Mouse (Mus musculus) layer of hippocampus, adult 2 months (tissue): ENCODE measurements around the gene Ikzf4. TPM values are rescaled to one million over a fixed set of nuclear protein-coding genes. Genes with fewer than 3 reads are reported as not detected.

Experiments
- DNase-seq, 2 experiments: peaks; one replicate each; pipeline ENCODE4 v3.0.0; 2022; ENCODE audit warnings: low spot score in 2 of 2
- H3K27ac ChIP-seq: fragments of 200-600 bp; 2 replicates; pipeline ENCODE4 v1.8.1; 2022
- H3K4me3 ChIP-seq: fragments of 200-600 bp; 2 replicates; pipeline ENCODE4 v1.8.1; 2022; ENCODE audit warnings: mild to moderate bottlenecking
- CTCF ChIP-seq: fragments of 200-600 bp; conservative IDR thresholded peaks from 2 replicates; pipeline ENCODE4 v1.8.1; 2022; ENCODE audit warnings: antibody characterized with exemption, mild to moderate bottlenecking, moderate library complexity
- microRNA-seq, 2 experiments: library from miRNA; unstranded; fragments of <30 nt; microRNA quantifications; one replicate each; pipeline ENCODE4 v1.2.0; 2021
- total RNA-seq, 2 experiments: library from RNA; stranded (reverse); gene quantifications; 2 replicates each; pipeline ENCODE4 v1.2.3; 2021

Ikzf4 gene
- total RNA-seq, 2 experiments from 2014 or later: 16.7 to 18.7 TPM

DNA sequence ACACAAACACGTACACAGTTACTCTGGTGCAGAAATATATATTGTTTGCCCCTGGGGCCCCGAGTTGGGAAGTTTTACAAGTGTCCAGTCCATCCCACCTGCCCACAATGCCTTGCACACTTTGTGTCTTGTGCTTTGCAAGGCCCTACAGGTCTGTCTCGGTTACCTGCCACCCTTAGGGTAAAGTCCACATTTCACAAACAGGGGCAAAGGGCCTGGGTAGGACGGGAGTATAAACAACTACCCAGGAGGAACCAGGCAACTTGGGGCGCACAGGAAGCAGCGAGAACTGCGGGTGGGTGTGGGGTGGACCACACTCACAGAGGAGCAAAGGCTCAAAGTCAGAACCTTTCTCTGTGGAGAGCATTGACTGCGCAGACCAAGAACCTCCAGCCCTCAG, 58.1 kb downstream of the Ikzf4 start:
- no peak for TF ChIP-seq CTCF
- H3K27ac ChIP-seq: peak overlapping the region; percentile 50
- DNase-seq: no peak
- peak overlapping the region; percentile 20; the same call in 1 of the 2 replicates for H3K4me3 ChIP-seq

DNA sequence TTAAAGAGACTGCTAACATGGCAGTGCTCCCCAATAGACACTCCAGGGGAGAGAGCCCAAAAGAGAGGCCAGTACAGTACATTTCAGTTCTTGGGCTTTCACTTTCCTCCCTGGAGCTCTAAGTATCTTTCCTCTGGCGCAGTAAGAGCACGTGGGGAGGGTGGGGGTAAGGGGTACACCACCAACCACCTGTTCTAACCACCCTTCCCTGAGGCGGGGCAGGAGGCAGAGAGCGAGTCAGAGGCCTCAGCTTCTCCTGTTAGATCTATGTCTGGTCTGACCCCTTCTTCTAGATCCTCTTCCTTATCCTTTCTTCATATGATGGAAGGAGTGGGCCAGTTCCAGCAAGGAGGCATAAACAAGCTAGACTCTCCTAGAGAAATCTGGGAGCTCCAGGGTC, 58.7 kb downstream of the Ikzf4 start:
- no peak overlapping the region for H3K4me3 ChIP-seq
- TF ChIP-seq CTCF: no peak
- DNase-seq: no peak
- peak overlapping the region; percentile 50 for H3K27ac ChIP-seq

DNA sequence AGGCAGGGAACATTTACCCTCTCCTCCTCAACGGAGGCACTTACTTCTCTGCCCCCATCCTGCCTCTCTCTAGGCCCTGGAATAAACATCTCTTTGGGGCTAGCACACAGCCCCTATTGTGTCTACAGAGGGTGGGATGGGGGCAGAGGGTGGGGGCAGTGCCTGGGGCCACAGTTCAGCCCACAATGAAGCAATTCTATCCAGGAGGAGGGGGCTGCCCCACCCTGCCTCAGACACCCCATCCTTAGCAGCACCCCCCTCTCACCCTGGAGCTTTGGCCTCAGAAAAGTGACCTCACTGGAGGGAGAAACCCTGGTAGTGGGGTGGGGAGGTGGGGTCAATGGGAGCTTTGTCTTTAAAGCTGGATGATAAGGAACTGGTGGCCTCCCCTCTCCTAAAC, 59.2 kb downstream of the Ikzf4 start:
- Histone ChIP-seq H3K27ac (peak overlapping the region; percentile 78), H3K4me3 (no peak overlapping the region)
- no peak for TF ChIP-seq CTCF
- no peak for DNase-seq

DNA sequence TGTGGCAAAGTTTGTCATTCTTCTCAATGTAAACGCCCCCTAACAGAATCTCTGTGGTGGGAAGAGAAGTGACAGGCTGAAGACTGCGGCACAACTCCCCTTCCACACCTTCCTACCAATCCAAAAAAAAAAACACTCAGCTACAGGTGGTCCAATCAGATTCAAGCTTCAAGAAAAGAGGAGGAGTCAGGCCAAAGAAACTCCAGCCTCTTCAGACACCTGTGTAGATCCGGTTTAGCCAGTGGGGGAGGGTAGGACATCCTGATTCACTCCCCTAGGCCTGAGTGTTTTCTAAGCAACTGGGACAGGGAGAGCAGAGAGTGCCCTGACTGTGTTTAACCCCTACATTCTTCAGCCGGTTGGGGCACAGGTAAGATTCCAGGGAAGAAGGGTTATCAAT, 61.4 kb downstream of the Ikzf4 start:
- no peak for DNase-seq
- Histone ChIP-seq H3K4me3 (no peak overlapping the region), H3K27ac (peak overlapping the region; percentile 62; the same call in 1 of the 2 replicates)
- no peak for TF ChIP-seq CTCF

DNA sequence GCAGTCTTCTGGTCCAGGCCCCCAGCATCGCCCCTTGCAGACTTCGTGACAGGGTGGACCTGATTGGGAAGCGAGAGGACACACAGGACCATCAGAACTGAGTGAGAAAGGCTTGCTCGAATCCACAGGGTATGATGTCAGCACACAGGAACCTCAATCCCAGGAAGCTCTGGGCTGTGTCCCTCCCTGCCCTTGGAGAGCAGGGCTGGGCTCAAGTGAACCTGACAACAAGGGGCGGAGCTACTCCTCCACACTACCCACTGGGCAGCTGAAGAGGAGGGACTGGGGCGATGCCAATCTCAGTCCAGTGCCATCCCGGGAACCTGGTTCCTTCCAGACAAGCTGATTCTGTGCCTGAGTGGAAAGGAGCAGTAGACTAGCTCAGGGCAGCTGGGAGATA, 62.1 kb downstream of the Ikzf4 start:
- TF ChIP-seq CTCF: no peak
- DNase-seq: no peak
- Histone ChIP-seq H3K4me3 (no peak overlapping the region), H3K27ac (peak overlapping the region; percentile 62; the same call in 1 of the 2 replicates)

Small RNA genes within 50 kb of the gene (microRNA-seq; reads per million reads assigned to microRNA genes)
- 0 reads per million in 2 experiments for gene Mir6917

Other genes with a start within 250 kb of the Ikzf4 start
- under 1 TPM in 1 of 2 experiments, not detected in 1; 0.29 TPM for gene Slc39a5, start 244.8 kb downstream of the Ikzf4 start, total RNA-seq
- gene Nabp2, start 234.5 kb downstream of the Ikzf4 start, total RNA-seq: 10 to 100 TPM; 88.2 to 93.0 TPM
- 10 to 100 TPM; 69.5 to 71.8 TPM for gene Rnf41, start 234.3 kb downstream of the Ikzf4 start, total RNA-seq
- gene Smarcc2, start 186.7 kb downstream of the Ikzf4 start, total RNA-seq: 100 to 1,000 TPM; 246 to 255 TPM
- gene Myl6, start 151.8 kb downstream of the Ikzf4 start, total RNA-seq: 100 to 1,000 TPM; 519 to 544 TPM
- 10 to 100 TPM; 18.5 to 21.1 TPM for gene Myl6b, start 147.3 kb downstream of the Ikzf4 start, total RNA-seq
- 1 to 10 TPM; 5.5 TPM for gene Esyt1, start 120.1 kb downstream of the Ikzf4 start, total RNA-seq
- 10 to 100 TPM; 12.2 to 14.3 TPM for gene Zc3h10, start 98.2 kb downstream of the Ikzf4 start, total RNA-seq
- gene Rpl41, start 96.7 kb downstream of the Ikzf4 start, total RNA-seq: 1,000 to 10,000 TPM; 1,438 to 1,486 TPM
- gene Pa2g4, start 80.0 kb downstream of the Ikzf4 start, total RNA-seq: 10 to 100 TPM; 61.4 to 64.4 TPM
- gene Erbb3, start 56.3 kb downstream of the Ikzf4 start, total RNA-seq: 1 to 10 TPM; 5.7 to 5.9 TPM
- gene Rps26, start 19.2 kb downstream of the Ikzf4 start, total RNA-seq: 100 to 1,000 TPM; 283 to 303 TPM
- 10 to 100 TPM; 12.5 to 12.6 TPM for gene Suox, start 28.1 kb upstream of the Ikzf4 start, total RNA-seq
- 100 to 1,000 TPM; 126 to 134 TPM for gene Rab5b, start 50.3 kb upstream of the Ikzf4 start, total RNA-seq
- gene Pmel, start 58.2 kb upstream of the Ikzf4 start, total RNA-seq: under 1 TPM; 0.33 to 0.34 TPM
- 1 to 10 TPM; 2.0 to 3.0 TPM for gene Cdk2, start 59.0 kb upstream of the Ikzf4 start, total RNA-seq
- gene Dgka, start 98.9 kb upstream of the Ikzf4 start, total RNA-seq: 10 to 100 TPM; 11.4 to 11.5 TPM
- gene Pym1, start 101.9 kb upstream of the Ikzf4 start, total RNA-seq: 10 to 100 TPM; 22.0 to 30.6 TPM
- gene Mmp19, start 144.9 kb upstream of the Ikzf4 start, total RNA-seq: under 1 TPM; 0.61 to 0.84 TPM
- 10 to 100 TPM; 65.5 to 73.3 TPM for gene Dnajc14, start 158.1 kb upstream of the Ikzf4 start, total RNA-seq
- 10 to 100 TPM in 1 of 2 experiments, 1 to 10 TPM in 1; 9.4 to 10.9 TPM for gene Tmem198b, start 158.4 kb upstream of the Ikzf4 start, total RNA-seq
- gene Sarnp, start 171.3 kb upstream of the Ikzf4 start, total RNA-seq: 10 to 100 TPM; 39.3 to 42.2 TPM
- 1 to 10 TPM; 6.7 to 8.4 TPM for gene Ormdl2, start 175.7 kb upstream of the Ikzf4 start, total RNA-seq
- 10 to 100 TPM; 20.5 to 21.9 TPM for gene Gdf11, start 245.7 kb upstream of the Ikzf4 start, total RNA-seq